ENCODE assay signal across 14 mouse cellular contexts in the genomic region with DNA sequence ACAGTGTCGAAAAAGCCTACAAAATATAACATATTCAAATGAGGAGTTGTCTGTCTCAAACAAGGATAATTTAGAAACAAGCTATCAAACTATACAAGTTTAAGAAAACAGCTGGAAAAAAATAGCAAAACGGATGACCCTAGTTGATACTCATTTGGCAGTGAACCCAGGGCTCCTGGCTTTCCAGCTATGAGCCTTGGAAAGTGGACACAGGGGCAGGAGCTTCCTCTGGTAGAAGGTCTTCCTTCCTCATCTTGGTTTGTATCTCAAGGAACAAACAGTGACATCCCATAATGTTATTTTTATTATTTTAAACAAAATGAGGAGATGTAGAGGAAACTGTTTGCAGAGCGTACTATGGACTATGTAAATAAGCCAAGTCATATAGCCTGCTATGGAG.
"Had no signal": no experiment of that assay in that cellular context is flagged by ENCODE, and none has a peak within 500 bp of the region (broad histone marks: within the 10 kb centered on the region; RNA-seq: fewer than 3 reads in every experiment).

No protein-coding gene starts in this region.

- H3K27me3 ChIP-seq: lung, embryonic 15.5 days; megakaryocyte, embryonic 14.5 days; midbrain, embryonic 13.5 days; midbrain, embryonic 15.5 days; neural tube, embryonic 12.5 days; stomach, embryonic 15.5 days had no signal

- H3K27ac ChIP-seq: lung, embryonic 15.5 days; midbrain, embryonic 15.5 days; neural tube, embryonic 12.5 days; stomach, embryonic 15.5 days; stomach, postnatal 0 days had no signal

- H3K4me3 ChIP-seq: lung, embryonic 15.5 days; midbrain, embryonic 13.5 days; midbrain, embryonic 15.5 days; neural tube, embryonic 12.5 days; stomach, embryonic 15.5 days had no signal

- DNase-seq: lung, adult 2 months; lung, postnatal 14 days; lung, postnatal 36 days; right cerebral cortex, postnatal 14 days; thymus, adult 2 months; thymus, postnatal 25 days; thymus, postnatal 4 days had no signal

- H3K36me3 ChIP-seq: midbrain, embryonic 15.5 days had no signal
